Mouse (Mus musculus): ENCODE results near the gene Tmem63c.

Gene Tmem63c

GRCm38 (mm10) chr12:87137439-87138341, 116.5 kb downstream of the Tmem63c start:
- DNase-seq, result no peak

- no peak for DNase-seq
Measured at GRCm38 (mm10) chr12:87138342-87138701, 117.2 kb downstream of the Tmem63c start.

- DNase-seq, result no peak
Measured at GRCm38 (mm10) chr12:87138768-87139167, 117.6 kb downstream of the Tmem63c start.
